ENCODE assay signal across 14 mouse cellular contexts in the genomic region with DNA sequence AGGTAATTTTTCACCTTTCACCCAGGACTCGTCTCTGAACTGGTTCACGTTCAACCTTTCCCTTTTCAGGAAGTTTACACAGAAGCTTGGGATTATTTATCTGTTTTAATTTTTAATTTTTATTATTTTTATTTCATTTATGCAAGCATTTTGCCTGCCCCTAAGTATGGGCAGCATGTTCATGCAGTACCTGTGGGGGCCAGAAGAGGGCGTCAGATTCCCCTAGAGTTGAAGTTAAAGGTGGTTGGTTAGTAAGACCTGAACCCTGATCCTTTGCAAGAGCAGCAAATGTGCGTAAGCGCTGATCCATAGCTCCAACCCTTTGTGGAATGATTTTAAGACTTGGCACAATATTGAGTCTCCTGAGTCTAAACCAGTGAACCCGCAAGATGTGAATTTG.
DNase-seq lines count a peak whose midpoint lies in the region; TF ChIP-seq lines count a peak whose summit lies in the region.
"Had no signal": no experiment of that assay in that cellular context is flagged by ENCODE, and none has a peak within 500 bp of the region (broad histone marks: within the 10 kb centered on the region; RNA-seq: fewer than 3 reads in every experiment).

No protein-coding gene starts in this region.

- peak; percentile 19 for DNase-seq in embryo, embryonic 10.5 days (ENCODE audit: low spot score)
- no peak for DNase-seq in embryo, embryonic 9.5 days (ENCODE audit: extremely low spot score)
- no peak for DNase-seq in layer of hippocampus, adult 2 months (ENCODE audit: low spot score in 2 of 2)
- DNase-seq in layer of hippocampus, adult 11-12 months (ENCODE audit: low spot score): no peak
- DNase-seq in adrenal gland, postnatal 36 days: peak; percentile 36 to 53
- no peak for DNase-seq in frontal cortex, postnatal 25 days (ENCODE audit: low spot score in 2 of 2)
- no peak for DNase-seq in ovary, adult 18-20 months (ENCODE audit: low spot score)
- DNase-seq: cerebellum, adult 18-20 months; heart, postnatal 10 days; left cerebral cortex, postnatal 4 days; spleen, adult 18-20 months had no signal

- H3K9me3 ChIP-seq in ES-Bruce4 (replicated peaks; ENCODE audit: control insufficient read depth, insufficient read depth, low read length, poor library complexity, severe bottlenecking): no peaks in the 10 kb centered on the region
- H3K9me3 ChIP-seq: embryonic facial prominence, embryonic 12.5 days; neural tube, embryonic 13.5 days had no signal

- no peak overlapping the region for H3K27ac ChIP-seq in layer of hippocampus, adult 2 months
- H3K27ac ChIP-seq in ES-Bruce4 (ENCODE audit: insufficient read depth, low read length): no peak overlapping the region
- H3K27ac ChIP-seq: embryonic facial prominence, embryonic 12.5 days; neural tube, embryonic 13.5 days had no signal

- no peak for TF ChIP-seq POLR2A in ES-Bruce4 (IDR thresholded peaks at IDR 0.05; ENCODE audit: insufficient read depth, low read length)

- no peak overlapping the region for H3K4me3 ChIP-seq in layer of hippocampus, adult 2 months
- H3K4me3 ChIP-seq in ES-Bruce4 (ENCODE audit: low read depth, low read length): no peak overlapping the region
- H3K4me3 ChIP-seq: embryonic facial prominence, embryonic 12.5 days; neural tube, embryonic 13.5 days had no signal

- no peak for TF ChIP-seq EP300 in ES-Bruce4 (IDR thresholded peaks at IDR 0.05; ENCODE audit: insufficient read depth, low read depth, low read length)

- H3K27me3 ChIP-seq in ES-Bruce4 (ENCODE audit: control insufficient read depth, insufficient read depth, low read length, poor library complexity, severe bottlenecking): no peaks in the 10 kb centered on the region
- H3K27me3 ChIP-seq: embryonic facial prominence, embryonic 12.5 days; neural tube, embryonic 13.5 days had no signal

- no peaks in the 10 kb centered on the region for H3K4me1 ChIP-seq in ES-Bruce4 (ENCODE audit: control insufficient read depth, insufficient read depth, low read length)
- H3K4me1 ChIP-seq: embryonic facial prominence, embryonic 12.5 days; neural tube, embryonic 13.5 days had no signal

- peak; percentile 71 for TF ChIP-seq CTCF in layer of hippocampus, adult 2 months (conservative IDR thresholded peaks at IDR 0.05)
- peak; percentile 8 for TF ChIP-seq CTCF in ES-Bruce4 (IDR thresholded peaks at IDR 0.05; ENCODE audit: low read depth, low read length)

- no peak overlapping the region for H3K9ac ChIP-seq in ES-Bruce4 (ENCODE audit: low read depth, poor library complexity, severe bottlenecking)
- H3K9ac ChIP-seq: embryonic facial prominence, embryonic 12.5 days; neural tube, embryonic 13.5 days had no signal

- no peaks in the 10 kb centered on the region for H3K36me3 ChIP-seq in ES-Bruce4 (ENCODE audit: control insufficient read depth, insufficient read depth, low read length, poor library complexity, severe bottlenecking)
- H3K36me3 ChIP-seq: embryonic facial prominence, embryonic 12.5 days; neural tube, embryonic 13.5 days had no signal

Comparison
In these comparisons a context has a peak if more than half of its experiments do, and no peak if none do; other contexts are left out.
1. DNase-seq: peak in embryo, embryonic 10.5 days (single experiment) and adrenal gland, postnatal 36 days (2 of 2); none in embryo, embryonic 9.5 days (single experiment), layer of hippocampus, adult 2 months (0 of 2), layer of hippocampus, adult 11-12 months (single experiment), frontal cortex, postnatal 25 days (0 of 2) and ovary, adult 18-20 months (single experiment).